Mouse (Mus musculus): ENCODE measurements at regions not wholly inside any gene's neighbourhood (a gene's known extent, or its start where the extent isn't known, plus 50 kb on each side); places are given as distances from the start of the nearest gene placed in this dataset.

DNA sequence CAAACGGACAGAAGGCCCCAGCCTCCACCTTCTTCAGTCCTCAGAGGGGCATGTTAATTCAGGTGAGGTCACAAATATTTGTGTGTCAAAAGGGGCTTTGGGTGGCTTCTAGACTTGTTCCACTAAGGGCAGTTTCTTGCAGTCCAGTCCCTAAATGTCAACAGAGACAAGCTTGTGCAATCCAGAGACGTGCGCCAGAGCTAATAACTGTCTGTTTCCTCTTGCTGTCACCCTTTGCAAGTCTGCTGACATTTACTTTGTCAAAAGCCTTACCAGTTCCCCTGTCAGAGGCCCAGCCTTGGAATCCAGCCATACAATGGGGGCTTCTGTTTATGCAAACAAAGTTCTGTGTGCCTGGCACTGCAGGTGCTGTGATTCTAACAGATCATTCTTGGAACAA, 63.8 kb upstream of the Ppm1h start:
- Histone ChIP-seq H3K9ac (no peak overlapping the region), H3K4me1 (no peaks in the 10 kb centered on the region), H3K27ac (no peak overlapping the region), H3K4me3 (replicated peaks) (no peak overlapping the region), H3K4me2 (no peak overlapping the region), H3K9me3 (no peaks in the 10 kb centered on the region), H3K27me3 (replicated peaks) (no peaks in the 10 kb centered on the region), H3K36me3 (no peaks in the 10 kb centered on the region)
- peak; percentile 47; the same call in 1 of the 2 replicates for ATAC-seq (ENCODE audit: insufficient read depth, low FRiP score, low read depth)
- WGBS: 36% methylated on average over 3 of the region's 3 CpGs

DNA sequence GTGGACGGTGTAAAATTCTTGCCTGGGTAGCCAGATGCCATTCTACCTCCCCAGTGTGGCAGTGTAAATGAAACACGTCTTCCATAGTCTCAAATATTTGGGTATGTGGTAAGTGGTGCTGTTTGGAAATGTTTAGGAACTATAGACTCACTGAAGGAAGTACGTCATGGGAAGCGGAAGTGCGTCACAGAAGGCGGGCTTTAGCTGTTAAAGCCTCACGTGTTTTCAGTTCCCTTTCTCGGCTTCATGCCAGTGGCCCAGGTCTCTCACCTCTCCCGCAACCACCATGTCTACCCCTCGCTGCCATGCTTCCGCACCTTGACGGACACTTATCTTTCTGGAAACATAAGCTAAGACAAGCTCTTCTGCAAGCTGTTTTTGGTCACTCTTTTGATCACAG, 62.9 kb upstream of the Ppm1h start:
- H3K9ac ChIP-seq: no peak overlapping the region
- H3K4me1 ChIP-seq: no peaks in the 10 kb centered on the region
- H3K27ac ChIP-seq: no peak overlapping the region
- H3K27me3 ChIP-seq (replicated peaks): no peaks in the 10 kb centered on the region
- no peaks in the 10 kb centered on the region for H3K36me3 ChIP-seq
- H3K9me3 ChIP-seq: no peaks in the 10 kb centered on the region
- ATAC-seq (ENCODE audit: insufficient read depth, low FRiP score, low read depth): no peak
- WGBS: 88% methylated on average over 12 of the region's 12 CpGs
- H3K4me2 ChIP-seq: no peak overlapping the region
- no peak overlapping the region for H3K4me3 ChIP-seq (replicated peaks)

DNA sequence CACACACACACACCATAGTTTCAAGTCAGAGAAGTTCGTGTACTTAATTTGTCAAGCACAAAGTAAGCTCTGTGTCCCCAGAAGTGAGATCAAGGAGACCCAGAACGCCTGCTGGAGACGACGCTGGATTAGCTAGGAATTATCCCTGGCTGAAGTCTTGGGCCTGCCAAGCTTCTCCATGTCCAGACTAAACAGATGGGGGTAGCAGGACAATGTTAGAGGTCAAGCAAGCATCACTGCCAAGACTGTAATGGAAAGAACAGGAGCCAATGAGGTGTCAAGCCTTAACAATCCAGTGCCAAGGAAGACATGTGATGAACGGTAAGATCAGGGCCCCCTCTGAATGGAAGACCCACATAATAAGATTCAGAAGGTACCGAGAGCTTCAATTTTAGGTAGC, 62.2 kb upstream of the Ppm1h start:
- Histone ChIP-seq H3K4me3 (replicated peaks) (no peak overlapping the region), H3K4me2 (no peak overlapping the region), H3K27ac (no peak overlapping the region), H3K9me3 (no peaks in the 10 kb centered on the region), H3K27me3 (replicated peaks) (no peaks in the 10 kb centered on the region), H3K4me1 (no peaks in the 10 kb centered on the region), H3K36me3 (no peaks in the 10 kb centered on the region), H3K9ac (no peak overlapping the region)
- WGBS: 56% methylated on average over 6 of the region's 6 CpGs
- no peak for ATAC-seq (ENCODE audit: insufficient read depth, low FRiP score, low read depth)

DNA sequence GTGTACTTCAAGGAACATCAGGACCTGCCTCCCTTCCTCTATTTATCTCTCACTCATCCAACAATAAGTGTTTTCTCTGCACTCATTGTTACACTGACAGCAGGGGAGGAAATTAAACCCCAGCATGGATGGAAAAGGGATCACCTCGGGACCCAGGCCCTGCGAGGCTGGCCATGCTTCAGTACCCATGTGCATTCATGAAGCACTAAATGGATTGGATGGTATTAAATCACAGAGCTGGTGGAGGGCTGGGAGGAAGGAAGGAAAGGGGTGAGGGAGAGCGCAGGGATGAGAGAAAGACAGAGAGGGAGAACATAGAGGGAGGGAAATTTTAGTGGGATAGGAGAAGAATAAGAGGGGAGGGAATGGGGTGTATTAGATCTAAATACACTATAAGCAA, 59.7 kb upstream of the Ppm1h start:
- no peak for ATAC-seq (ENCODE audit: insufficient read depth, low FRiP score, low read depth)
- Histone ChIP-seq H3K27me3 (replicated peaks) (no peaks in the 10 kb centered on the region), H3K27ac (no peak overlapping the region), H3K36me3 (no peaks in the 10 kb centered on the region), H3K9me3 (no peaks in the 10 kb centered on the region), H3K4me3 (replicated peaks) (no peak overlapping the region), H3K4me2 (no peak overlapping the region), H3K9ac (no peak overlapping the region), H3K4me1 (no peaks in the 10 kb centered on the region)
- 74% methylated on average over 3 of the region's 3 CpGs for WGBS

DNA sequence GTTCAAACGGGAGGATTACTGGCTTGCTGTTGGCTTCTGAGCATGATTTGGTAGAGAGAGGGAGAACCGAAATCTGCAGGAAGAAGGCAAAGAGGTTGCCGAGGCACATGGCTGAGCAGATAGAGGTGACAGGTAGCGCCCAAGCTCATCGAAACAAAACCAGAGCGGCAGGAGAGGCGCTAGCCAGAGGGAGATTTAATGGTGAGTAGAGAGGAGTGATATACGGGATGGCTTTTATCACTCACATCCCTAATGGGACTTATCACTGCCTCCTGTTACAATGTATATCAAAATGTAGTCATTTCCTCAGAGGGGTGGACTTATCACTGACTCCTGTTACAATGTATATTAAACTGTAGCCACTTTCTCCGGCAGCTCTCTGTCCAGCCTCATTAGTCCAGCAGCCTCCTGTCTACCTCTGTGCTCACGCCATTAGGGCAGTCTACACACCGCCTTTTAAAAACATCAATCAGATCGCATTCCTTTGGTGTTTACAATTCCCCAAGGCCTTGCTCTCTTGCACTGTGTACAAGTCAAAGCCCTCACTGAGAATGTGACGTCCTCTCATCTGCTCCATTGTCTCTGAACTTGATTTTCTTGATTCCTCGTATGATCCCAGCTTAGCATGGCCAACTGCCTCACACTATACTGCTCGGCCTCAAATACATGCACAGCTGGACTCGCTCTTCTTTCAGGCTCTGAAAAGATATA, 59.0 kb upstream of the Ppm1h start:
- no peak for ATAC-seq (ENCODE audit: insufficient read depth, low FRiP score, low read depth)
- H3K27ac ChIP-seq: no peak overlapping the region
- 44% methylated on average over 16 of the region's 16 CpGs for WGBS
- H3K27me3 ChIP-seq (replicated peaks): no peaks in the 10 kb centered on the region
- no peak overlapping the region for H3K4me3 ChIP-seq (replicated peaks)
- no peaks in the 10 kb centered on the region for H3K9me3 ChIP-seq
- no peaks in the 10 kb centered on the region for H3K4me1 ChIP-seq
- no peak overlapping the region for H3K9ac ChIP-seq
- no peaks in the 10 kb centered on the region for H3K36me3 ChIP-seq
- H3K4me2 ChIP-seq: no peak overlapping the region

All from stomach, embryonic 15.5 days (tissue).